Mouse (Mus musculus) activated CD4-positive, CD25-positive, alpha-beta regulatory T cell (primary cell): ENCODE results near the gene Nomo1. TPM values are rescaled to one million over a fixed set of nuclear protein-coding genes. Genes with fewer than 3 reads are reported as not detected.

Experiments used
- polyA plus RNA-seq, 2 experiments: library from polyadenylated mRNA; unstranded; fragments of 100-300 nt; shearing (Covaris generic); gene quantifications; one replicate each; pipeline ENCODE4 v1.2.1; 2017

The Nomo1 gene
- 10 to 100 TPM; 28.0 to 30.7 TPM for polyA plus RNA-seq

DNA sequence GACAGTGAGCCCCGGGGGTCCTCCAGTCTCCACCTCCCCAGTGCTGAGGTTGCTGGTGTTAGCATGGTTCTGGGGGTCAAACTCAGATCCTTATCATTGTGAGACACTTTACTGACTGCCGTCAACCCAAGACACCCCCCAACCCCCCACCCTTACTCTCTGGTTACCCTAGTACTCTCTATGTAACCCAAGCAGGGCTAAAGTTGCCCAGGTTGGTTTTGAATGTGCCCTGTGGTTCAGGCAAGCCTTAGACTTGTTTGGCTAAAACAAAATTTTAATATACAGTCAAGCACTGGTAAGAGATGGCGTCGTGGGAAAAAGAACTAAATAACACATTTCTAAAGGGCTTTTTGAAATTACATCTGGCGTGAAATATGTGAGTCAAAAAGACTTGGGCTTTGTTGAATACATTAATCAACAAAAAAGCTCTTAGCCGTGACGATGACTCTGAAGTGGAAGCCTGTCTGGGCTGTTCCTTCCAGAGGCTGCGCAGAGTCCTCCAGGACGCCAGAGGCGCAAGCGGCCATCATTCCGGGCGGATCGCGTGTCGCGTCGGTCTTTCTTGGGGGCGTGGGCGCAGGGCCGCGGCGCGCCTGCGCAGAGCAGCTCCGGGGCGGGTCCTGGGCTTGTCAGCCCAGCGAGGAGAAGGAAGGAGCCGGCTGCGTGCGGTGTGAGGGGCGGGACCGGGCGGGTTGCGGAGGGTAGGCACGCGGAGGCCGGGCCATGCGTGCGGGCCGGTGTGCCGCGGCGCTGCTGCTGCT is at the start of gene Nomo1:
Nomo1 (plus strand) TSS at position 590 of the 761 bp plus-strand sequence.

DNA sequence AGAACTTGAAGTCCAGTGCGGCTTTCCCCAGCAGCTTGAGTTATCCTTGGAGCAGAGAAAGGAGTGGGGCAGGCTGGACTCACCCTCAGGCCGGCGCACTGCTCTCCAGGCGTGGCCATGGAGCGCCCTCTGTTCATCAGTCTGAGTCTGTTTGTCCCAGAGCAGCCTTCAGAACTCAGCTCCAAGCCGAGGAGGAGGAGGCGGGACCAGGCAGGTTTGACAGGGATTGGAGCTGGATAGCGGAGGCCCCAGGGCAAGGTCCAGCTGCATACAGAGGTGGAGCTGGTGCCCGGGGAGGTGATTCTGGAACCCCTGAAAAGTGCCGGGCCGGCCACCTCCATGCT is 3.4 kb upstream of the Nomo1 start, which contains the start of gene Abcc6:
Abcc6 (minus strand) TSS at position 158 of the 344 bp plus-strand sequence.

DNA sequence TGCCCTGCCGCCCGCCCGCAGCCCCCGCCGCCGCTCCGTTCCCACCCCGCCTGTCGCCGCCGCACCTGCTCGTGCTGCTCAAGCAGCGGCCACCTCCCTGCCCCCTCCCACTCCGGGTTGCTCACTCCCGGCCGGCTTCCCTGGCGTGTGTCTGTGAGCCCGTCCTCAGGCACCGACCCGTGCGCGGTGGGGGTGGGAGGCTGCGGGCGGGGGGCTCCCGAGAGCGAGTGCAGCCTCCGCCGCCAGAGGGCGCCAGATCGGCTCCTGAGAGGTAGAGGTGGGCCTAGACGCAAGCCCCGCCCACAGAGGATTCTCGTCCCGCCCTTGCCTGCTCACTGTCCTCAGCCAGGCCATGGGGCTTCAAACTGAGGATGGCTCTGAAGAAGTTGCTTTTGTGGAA is 67.1 kb downstream of the Nomo1 start, which contains the start of gene Kcnj11:
Kcnj11 (minus strand) TSS at position 202 of the 400 bp plus-strand sequence.

Other genes starting within 250 kb of the Nomo1 start
- under 1 TPM; 0.05 to 0.18 TPM for gene Lmtk3, start 250.0 kb upstream of the Nomo1 start, polyA plus RNA-seq
- gene Sult2b1, start 249.0 kb upstream of the Nomo1 start, polyA plus RNA-seq: 1 to 10 TPM; 1.7 to 4.0 TPM
- 10 to 100 TPM; 71.9 to 73.3 TPM for gene Cyth2, start 219.1 kb upstream of the Nomo1 start, polyA plus RNA-seq
- gene Kcnj14, start 208.9 kb upstream of the Nomo1 start, polyA plus RNA-seq: under 1 TPM; 0.06 to 0.12 TPM
- 10 to 100 TPM; 21.4 to 26.5 TPM for gene Grwd1, start 202.8 kb upstream of the Nomo1 start, polyA plus RNA-seq
- gene Kdelr1, start 160.9 kb upstream of the Nomo1 start, polyA plus RNA-seq: 100 to 1,000 TPM in 1 of 2 experiments, 10 to 100 TPM in 1; 84.9 to 108 TPM
- 1 to 10 TPM in 1 of 2 experiments, under 1 TPM in 1; 0.94 to 1.1 TPM for gene Grin2d, start 155.3 kb upstream of the Nomo1 start, polyA plus RNA-seq
- gene Syngr4, start 137.0 kb upstream of the Nomo1 start, polyA plus RNA-seq: 1 to 10 TPM in 1 of 2 experiments, not detected in 1; 2.1 TPM
- gene Tmem143, start 136.8 kb upstream of the Nomo1 start, polyA plus RNA-seq: 1 to 10 TPM; 7.2 to 9.5 TPM
- gene Emp3, start 112.3 kb upstream of the Nomo1 start, polyA plus RNA-seq: 100 to 1,000 TPM; 711 to 728 TPM
- gene Ccdc114, start 109.6 kb upstream of the Nomo1 start, polyA plus RNA-seq: 1 to 10 TPM; 1.4 to 2.1 TPM
- under 1 TPM in 1 of 2 experiments, not detected in 1; 0.93 TPM for gene Abcc6, start 3.4 kb upstream of the Nomo1 start, polyA plus RNA-seq
- not detected for gene Kcnj11, start 67.1 kb downstream of the Nomo1 start, polyA plus RNA-seq
- under 1 TPM in 1 of 2 experiments, not detected in 1; 0.14 TPM for gene Abcc8, start 146.3 kb downstream of the Nomo1 start, polyA plus RNA-seq
- gene Ush1c, start 204.8 kb downstream of the Nomo1 start, polyA plus RNA-seq: not detected
- gene Otog, start 207.3 kb downstream of the Nomo1 start, polyA plus RNA-seq: not detected